Mouse (Mus musculus): ENCODE data around the gene Zhx3. TPM values are rescaled to one million over a fixed set of nuclear protein-coding genes. Genes with fewer than 3 reads are reported as not detected.
A peak's percentile ranks its signal among the peaks of the same experiment; 100 is the strongest.

The Zhx3 gene
- total RNA-seq, 2 experiments from 2014 or later: 24.2 to 29.0 TPM

GRCm38 (mm10) chr2:160906101-160906500, 33.3 kb upstream of the Zhx3 start:
- no peak for TF ChIP-seq CTCF (IDR thresholded peaks at IDR 0.05)
- DNase-seq: no peak
- H3K4me3 ChIP-seq: no peak overlapping the region
- no peak overlapping the region for H3K27ac ChIP-seq
- intact Hi-C loops (cut with DNase I): no loop called here

- no peak overlapping the region for H3K4me3 ChIP-seq
- DNase-seq: no peak
- intact Hi-C loops (cut with DNase I): no loop called here
- TF ChIP-seq CTCF (IDR thresholded peaks at IDR 0.05): no peak
- no peak overlapping the region for H3K27ac ChIP-seq
These were observed 32.5 kb upstream of the Zhx3 start for GRCm38 (mm10) chr2:160905301-160905700.

DNA sequence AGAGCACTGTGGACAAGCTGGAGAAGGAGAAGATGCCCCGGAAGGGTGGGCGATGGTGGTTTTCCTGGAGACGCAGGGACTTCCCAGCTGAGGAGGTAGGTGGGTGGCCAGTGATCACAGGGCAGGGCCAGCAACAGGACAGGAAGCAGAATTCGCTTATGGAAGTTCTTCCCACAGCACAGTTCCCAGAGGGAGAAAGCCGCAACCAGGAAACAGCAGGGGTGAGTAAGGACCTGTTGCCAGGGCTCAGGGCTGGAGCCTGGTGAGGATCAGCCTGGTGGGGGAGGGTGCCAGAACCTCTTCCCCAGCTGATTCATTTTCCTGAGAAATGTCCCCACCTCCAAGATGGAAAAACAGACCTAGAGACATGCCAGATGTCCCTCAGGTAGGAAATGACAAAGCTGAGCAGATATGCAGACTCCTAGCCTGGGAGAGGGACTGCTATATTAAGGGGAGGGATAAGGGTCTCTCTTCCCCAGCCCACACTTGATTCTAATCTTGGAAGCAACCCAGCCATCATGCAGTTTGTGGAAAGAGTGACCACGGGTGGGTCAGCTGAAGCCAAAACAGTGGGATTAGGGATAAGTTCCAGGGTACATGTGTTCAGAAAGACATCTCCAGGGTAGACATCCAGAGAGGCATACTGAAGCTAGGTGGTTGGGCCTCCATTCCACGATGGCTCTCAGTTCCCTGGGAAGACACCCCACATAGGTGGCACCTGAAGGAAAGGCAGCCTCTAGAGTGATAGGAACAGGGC, 29.0 kb upstream of the Zhx3 start:
- no peak overlapping the region for H3K4me3 ChIP-seq
- H3K27ac ChIP-seq: no peak overlapping the region
- DNase-seq: no peak
- no peak for TF ChIP-seq CTCF (IDR thresholded peaks at IDR 0.05)
- intact Hi-C loops (cut with DNase I): no loop called here

GRCm38 (mm10) chr2:160891697-160892096, 18.9 kb upstream of the Zhx3 start:
- no peak for TF ChIP-seq CTCF (IDR thresholded peaks at IDR 0.05)
- Histone ChIP-seq H3K4me3 (no peak overlapping the region), H3K27ac (no peak overlapping the region)
- intact Hi-C loops (cut with DNase I): no loop called here
- no peak for DNase-seq

DNA sequence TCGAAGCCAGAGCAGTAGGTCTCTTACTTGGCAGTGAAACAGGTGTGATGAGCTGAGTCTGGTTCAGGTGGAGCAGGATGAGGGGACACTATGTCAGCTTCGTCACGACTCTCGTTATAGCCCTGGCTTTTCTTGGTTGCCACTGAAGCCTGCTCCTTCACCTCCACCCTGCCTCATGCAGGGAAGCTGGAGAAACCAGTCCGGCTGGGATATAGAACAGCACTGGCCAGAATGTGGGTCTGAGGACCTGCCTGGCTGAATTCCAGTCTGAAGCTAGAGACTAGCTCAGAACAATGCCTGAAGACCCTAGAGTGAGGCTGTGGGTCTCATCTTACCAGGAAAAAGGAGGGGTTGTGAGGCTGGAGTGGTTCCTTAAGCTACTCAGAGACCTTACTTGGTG, 18.2 kb upstream of the Zhx3 start:
- no peak for DNase-seq
- no peak for TF ChIP-seq CTCF (IDR thresholded peaks at IDR 0.05)
- Histone ChIP-seq H3K27ac (no peak overlapping the region), H3K4me3 (no peak overlapping the region)
- intact Hi-C loops (cut with DNase I): no loop called here

- intact Hi-C loops (cut with DNase I): loop anchor here (2.0 kb wide), 2 partner anchors 171 to 291 kb away; no protein-coding TSS in a partner anchor
- Histone ChIP-seq H3K27ac (peak overlapping the region; percentile 54), H3K4me3 (peak overlapping the region; percentile 72)
- TF ChIP-seq CTCF (IDR thresholded peaks at IDR 0.05): no peak
- peak; percentile 40 for DNase-seq
These were observed 15.1 kb upstream of the Zhx3 start for GRCm38 (mm10) chr2:160887859-160888258.

DNA sequence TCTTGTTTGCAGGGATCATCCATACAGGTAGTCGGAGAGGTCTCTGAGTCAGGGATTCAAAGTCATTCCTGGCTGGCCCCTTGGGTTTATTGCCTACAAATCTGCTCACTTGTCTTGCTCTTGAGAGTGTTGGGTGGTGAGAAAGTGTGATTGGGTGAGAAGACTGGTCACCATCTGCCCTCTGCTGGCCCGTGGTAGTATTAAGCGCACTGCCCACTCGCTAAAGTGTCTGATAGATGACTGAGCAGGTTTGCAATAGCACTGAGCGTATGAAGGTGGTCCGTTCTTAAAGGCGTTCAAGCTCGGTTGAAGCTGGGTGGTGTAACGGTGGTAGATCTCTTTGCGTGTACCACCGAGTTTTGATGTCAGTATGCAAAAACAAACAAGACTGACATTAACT, 14.5 kb upstream of the Zhx3 start:
- intact Hi-C loops (cut with DNase I): loop anchor here (2.0 kb wide), 2 partner anchors 170 to 290 kb away; no protein-coding TSS in a partner anchor
- peak; percentile 87 for DNase-seq
- Histone ChIP-seq H3K4me3 (peak overlapping the region; percentile 72), H3K27ac (peak overlapping the region; percentile 54; the same call in 1 of the 2 replicates)
- TF ChIP-seq CTCF (IDR thresholded peaks at IDR 0.05): peak; percentile 90

DNA sequence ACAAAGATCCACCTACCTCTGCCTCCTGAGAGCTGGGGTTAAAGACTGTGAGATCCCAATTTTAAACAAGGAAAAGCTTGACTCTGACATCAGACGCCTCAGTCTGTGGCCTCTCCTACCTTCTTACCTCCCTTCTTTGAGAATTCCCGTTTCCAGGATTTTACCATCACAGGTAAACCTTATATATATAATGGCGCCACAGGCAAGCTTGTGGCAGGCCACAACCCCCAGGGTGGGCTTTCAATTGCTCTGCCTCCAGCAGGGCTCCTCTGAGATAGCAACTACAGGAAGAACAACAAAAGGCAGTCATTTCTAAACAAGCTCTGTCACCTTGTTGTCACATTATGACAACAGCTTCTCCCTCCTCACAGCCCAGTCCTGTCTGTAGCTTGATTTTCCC, 13.4 kb upstream of the Zhx3 start:
- Histone ChIP-seq H3K27ac (no peak overlapping the region), H3K4me3 (no peak overlapping the region)
- intact Hi-C loops (cut with DNase I): loop anchor here (2.0 kb wide), 2 partner anchors 169 to 289 kb away; no protein-coding TSS in a partner anchor
- peak; percentile 9 for DNase-seq
- TF ChIP-seq CTCF (IDR thresholded peaks at IDR 0.05): no peak

DNA sequence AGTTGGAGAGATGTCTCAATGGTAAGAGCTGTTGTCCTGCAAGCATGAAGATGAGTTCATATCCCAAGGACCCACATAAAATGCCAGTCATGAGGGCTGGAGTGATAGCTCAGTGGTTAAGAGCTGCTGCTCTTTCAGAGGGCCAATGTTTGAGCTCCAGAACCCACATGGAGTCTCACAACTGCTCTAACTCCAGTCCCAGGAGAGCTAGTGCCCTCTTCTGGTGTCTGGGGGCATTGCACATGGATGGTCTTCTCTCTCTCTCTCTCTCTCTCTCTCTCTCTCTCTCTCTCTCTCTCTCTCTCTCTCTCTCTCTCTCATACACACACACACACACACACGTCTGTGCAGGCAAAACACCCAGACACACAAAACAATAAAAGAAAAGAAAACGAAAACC, 12.0 kb upstream of the Zhx3 start:
- DNase-seq: peak; percentile 71
- peak; percentile 67 for TF ChIP-seq CTCF (IDR thresholded peaks at IDR 0.05)
- peak overlapping the region; percentile 92 for H3K27ac ChIP-seq
- H3K4me3 ChIP-seq: no peak overlapping the region
- intact Hi-C loops (cut with DNase I): loop anchor here (1.0 to 5.0 kb wide), 2 partner anchors 83 to 125 kb away; no protein-coding TSS in a partner anchor

- Histone ChIP-seq H3K27ac (peak overlapping the region; percentile 92), H3K4me3 (peak overlapping the region; percentile 17; the same call in 1 of the 2 replicates)
- peak; percentile 91 for DNase-seq
- TF ChIP-seq CTCF (IDR thresholded peaks at IDR 0.05): no peak
- intact Hi-C loops (cut with DNase I): loop anchor here (5.0 kb wide), 1 partner anchor 82 kb away; no protein-coding TSS in a partner anchor
These were observed 11.1 kb upstream of the Zhx3 start for GRCm38 (mm10) chr2:160883912-160884311.

GRCm38 (mm10) chr2:160882436-160882835, 9.6 kb upstream of the Zhx3 start:
- peak; percentile 65 for DNase-seq
- intact Hi-C loops (cut with DNase I): loop anchor here (5.0 kb wide), 1 partner anchor 80 kb away; no protein-coding TSS in a partner anchor
- H3K4me3 ChIP-seq: peak overlapping the region; percentile 68
- TF ChIP-seq CTCF (IDR thresholded peaks at IDR 0.05): no peak
- peak overlapping the region; percentile 92 for H3K27ac ChIP-seq

DNA sequence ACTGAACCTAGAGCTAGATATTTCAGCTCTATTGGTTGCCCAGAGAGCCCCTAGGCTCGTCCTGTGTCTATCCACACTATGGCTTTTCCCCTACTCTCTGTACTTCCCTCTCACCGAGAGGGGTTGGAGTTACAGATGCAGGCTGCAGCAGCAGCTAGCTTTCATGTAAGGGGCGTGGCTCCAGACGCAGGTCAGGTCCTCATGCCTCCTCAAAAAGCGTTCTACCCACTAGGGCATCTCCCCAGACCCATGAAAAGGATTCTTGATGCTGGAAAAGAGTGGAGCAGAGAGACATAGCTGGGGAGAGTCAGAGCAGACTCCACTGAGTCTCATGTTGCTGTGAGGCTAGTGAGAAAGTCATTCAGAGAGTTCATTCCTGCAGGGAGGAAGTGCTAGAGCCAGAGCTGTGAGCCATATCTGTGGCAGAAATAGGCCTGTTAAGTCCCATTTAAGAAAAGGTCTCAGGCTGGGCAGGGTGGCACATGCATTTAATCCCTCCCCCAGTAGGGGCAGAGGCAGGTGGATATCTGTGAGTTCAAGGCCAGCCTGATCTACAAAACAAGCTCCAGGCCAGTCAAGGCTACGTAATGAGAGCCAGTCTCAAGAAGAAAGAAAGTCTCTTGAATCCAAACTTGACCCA, 8.8 kb upstream of the Zhx3 start:
- no peak for TF ChIP-seq CTCF (IDR thresholded peaks at IDR 0.05)
- peak; percentile 26 for DNase-seq
- H3K4me3 ChIP-seq: peak overlapping the region; percentile 68
- H3K27ac ChIP-seq: peak overlapping the region; percentile 92
- intact Hi-C loops (cut with DNase I): loop anchor here (5.0 kb wide), 1 partner anchor 79 kb away; no protein-coding TSS in a partner anchor

Data from gastrocnemius, adult 2 months (tissue).